Mouse (Mus musculus): ENCODE measurements around the gene Bckdk.

DNA sequence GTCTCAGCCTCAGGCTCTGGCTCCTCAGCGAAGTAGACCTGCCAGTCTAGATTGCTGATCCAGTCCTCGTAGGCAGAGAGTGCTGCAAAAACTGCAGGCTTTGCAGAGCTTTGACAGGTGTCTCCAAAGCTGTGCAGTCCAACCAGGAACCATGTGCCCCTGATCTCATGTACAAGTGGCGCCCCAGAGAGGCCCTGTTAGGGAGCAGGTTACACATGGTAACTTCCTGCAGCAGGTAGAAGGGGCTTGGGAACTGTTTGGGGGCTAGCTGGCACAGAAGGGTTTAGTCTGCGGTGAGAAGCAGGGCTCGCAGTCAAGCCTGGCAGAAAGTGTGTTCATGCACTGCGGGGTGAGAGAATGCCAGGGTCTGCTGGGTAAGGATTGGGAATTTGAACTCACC is 17.3 kb upstream of the Bckdk start:
- TF ChIP-seq GATA1 (IDR thresholded peaks at IDR 0.05; ENCODE audit: borderline replicate concordance, low read length) (no peak), FLI1 (IDR thresholded peaks at IDR 0.05; ENCODE audit: low read length) (no peak)

Data from megakaryocyte, embryonic 14.5 days (primary cell).